Mouse (Mus musculus) midbrain, embryonic 11.5 days (tissue): ENCODE data around the gene Olfr462. TPM values are rescaled to one million over a fixed set of nuclear protein-coding genes. Genes with fewer than 3 reads are reported as not detected.
"Not testable (repeated sequence)": the region's sequence is repeated elsewhere in the genome, so short reads cannot be mapped to it uniquely, and the experiment has no call there.

ENCODE experiments used
- ATAC-seq: fragments of 200-750 bp; cut with Nextera tagmentation; 2 replicates; pipeline ENCODE4 v1.8.0; 2017; ENCODE audit warnings: moderate TSS enrichment, moderate library complexity; ENCODE audit not compliant: low FRiP score
- DNase-seq: peaks from one replicate; pipeline ENCODE4 v3.0.0; 2015; ENCODE audit warnings: low spot score; ENCODE audit errors: missing footprints
- H3K27ac ChIP-seq: fragments of 300-500 bp; sonication (generic); 2 replicates; pipeline ENCODE4 v1.5.1; 2014; ENCODE audit warnings: low read depth, low read length
- H3K27me3 ChIP-seq: fragments of 300-500 bp; sonication (generic); 2 replicates; pipeline ENCODE4 v1.6.1; 2014; ENCODE audit warnings: mild to moderate bottlenecking, low read length, moderate library complexity, mixed read lengths; ENCODE audit not compliant: control insufficient read depth, insufficient read depth
- H3K36me3 ChIP-seq: fragments of 300-500 bp; sonication (generic); 2 replicates; pipeline ENCODE4 v1.6.1; 2014; ENCODE audit warnings: mild to moderate bottlenecking, low read length, moderate library complexity, mixed read lengths; ENCODE audit not compliant: control insufficient read depth, insufficient read depth
- H3K4me1 ChIP-seq: fragments of 300-500 bp; sonication (generic); 2 replicates; pipeline ENCODE4 v1.6.1; 2014; ENCODE audit warnings: low read length; ENCODE audit not compliant: control insufficient read depth, insufficient read depth
- H3K4me2 ChIP-seq: fragments of 300-500 bp; sonication (generic); 2 replicates; pipeline ENCODE4 v1.6.1; 2014; ENCODE audit warnings: mild to moderate bottlenecking, moderate library complexity
- H3K4me3 ChIP-seq: fragments of 300-500 bp; sonication (generic); 2 replicates; pipeline ENCODE4 v1.5.1; 2014; ENCODE audit warnings: low read depth, low read length
- H3K9ac ChIP-seq: fragments of 300-500 bp; sonication (generic); 2 replicates; pipeline ENCODE4 v1.6.1; 2014; ENCODE audit warnings: low read length
- H3K9me3 ChIP-seq: fragments of 300-500 bp; sonication (generic); 2 replicates; pipeline ENCODE4 v1.6.1; 2016; ENCODE audit warnings: low read length; ENCODE audit not compliant: control insufficient read depth
- whole genome bisulfite sequencing: fragments of 180-500 bp; shearing (Covaris S2); extraction: QIAGEN DNeasy Blood & Tissue Kit; methylation state at CpG from one replicate; pipeline ENCODE4 v1.1.7; 2014; 5-methylcytosine and 5-hydroxymethylcytosine counted together
- polyA plus RNA-seq: library from polyadenylated mRNA; unstranded; fragments of >200 nt; fragmentation: Nextera tagmentation; extraction: Ambion mirVana; gene quantifications from 2 replicates; pipeline ENCODE4 v1.2.1, GENCODE M21; 2014

Gene Olfr462
- polyA plus RNA-seq, 1 experiment from 2014 or later = not detected

DNA sequence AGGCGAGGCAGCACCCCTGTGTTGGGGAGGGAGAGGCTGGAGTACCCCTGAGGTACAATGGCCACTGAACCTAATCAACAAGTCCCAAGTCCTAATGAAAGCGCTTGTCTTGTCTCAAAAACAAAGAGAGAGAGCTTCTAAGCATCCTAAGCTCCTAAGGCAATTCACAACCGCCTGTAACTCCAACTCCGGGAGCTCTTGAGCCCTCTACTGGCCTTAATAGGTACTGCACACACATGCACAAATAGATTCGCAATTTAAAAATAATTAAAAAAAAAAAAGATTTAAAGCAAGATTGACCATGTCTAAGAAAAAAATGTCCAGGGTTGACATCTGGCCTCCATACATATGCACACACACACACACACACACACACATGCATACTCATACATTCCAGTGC, 8.6 kb downstream of the Olfr462 start:
- 42% methylated on average over 5 of the region's 5 CpGs for WGBS
- peak; percentile 88 for DNase-seq

DNA sequence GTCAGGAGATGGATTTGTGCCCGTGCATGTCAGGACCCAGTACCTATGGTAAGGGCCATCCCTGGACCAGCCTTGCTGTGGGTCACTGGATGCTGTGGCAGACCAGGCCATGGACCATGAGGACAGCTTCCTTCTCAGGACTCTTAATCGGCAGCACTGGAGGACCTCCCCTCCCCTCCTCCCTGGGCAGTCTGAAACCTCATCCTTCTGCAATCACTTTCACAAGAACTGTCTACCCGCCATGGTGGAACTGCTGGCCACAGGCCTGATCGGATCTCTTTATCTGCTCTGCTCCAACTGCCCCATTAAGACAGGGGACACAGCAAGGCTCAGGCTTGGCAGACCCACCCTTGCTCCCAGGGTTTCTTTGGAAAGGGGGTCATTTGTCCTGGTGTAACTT, 10.4 kb downstream of the Olfr462 start:
- no peak for ATAC-seq
- Histone ChIP-seq H3K9me3 (no peaks in the 10 kb centered on the region), H3K4me2 (no peak overlapping the region), H3K9ac (no peak overlapping the region), H3K27me3 (no peaks in the 10 kb centered on the region), H3K4me3 (no peak overlapping the region), H3K27ac (no peak overlapping the region), H3K36me3 (no peaks in the 10 kb centered on the region), H3K4me1 (no peaks in the 10 kb centered on the region)
- WGBS = 75% methylated on average over 4 of the region's 4 CpGs
- no peak for DNase-seq

More for the DNA sequence above, 8.6 kb downstream of the Olfr462 start:
- Histone ChIP-seq H3K27me3 (no peaks in the 10 kb centered on the region), H3K9me3 (no peaks in the 10 kb centered on the region), H3K27ac (no peak overlapping the region), H3K4me2 (no peak overlapping the region), H3K36me3 (no peaks in the 10 kb centered on the region), H3K4me1 (no peaks in the 10 kb centered on the region), H3K9ac (no peak overlapping the region), H3K4me3 (no peak overlapping the region)
- no peak for ATAC-seq

DNA sequence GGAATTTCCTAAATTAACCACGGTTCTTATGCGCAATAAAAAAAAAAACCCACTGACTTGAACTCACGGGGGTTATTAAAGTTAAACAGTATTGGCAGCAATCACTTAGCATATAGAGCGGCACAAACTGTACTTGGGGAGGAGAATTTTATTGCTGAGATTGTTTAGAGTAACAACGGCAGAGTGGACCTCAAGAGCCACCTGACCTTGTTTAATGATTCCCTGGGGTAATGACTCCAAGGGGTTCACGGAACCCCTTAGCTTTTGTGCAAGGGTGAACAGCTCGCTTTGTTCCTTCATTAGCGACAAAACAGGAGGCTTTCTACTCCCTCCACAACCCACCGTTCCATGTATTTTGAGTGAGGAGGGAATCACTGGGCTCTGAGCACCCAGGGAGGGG, 12.2 kb downstream of the Olfr462 start:
- no peak overlapping the region for H3K9ac ChIP-seq
- no peaks in the 10 kb centered on the region for H3K9me3 ChIP-seq
- no peak overlapping the region for H3K4me2 ChIP-seq
- DNase-seq (no peak), ATAC-seq (no peak)
- no peaks in the 10 kb centered on the region for H3K4me1 ChIP-seq
- no peaks in the 10 kb centered on the region for H3K27me3 ChIP-seq
- no peak overlapping the region for H3K4me3 ChIP-seq
- no peaks in the 10 kb centered on the region for H3K36me3 ChIP-seq
- H3K27ac ChIP-seq = no peak overlapping the region
- WGBS = 83% methylated on average over 9 of the region's 9 CpGs

DNA sequence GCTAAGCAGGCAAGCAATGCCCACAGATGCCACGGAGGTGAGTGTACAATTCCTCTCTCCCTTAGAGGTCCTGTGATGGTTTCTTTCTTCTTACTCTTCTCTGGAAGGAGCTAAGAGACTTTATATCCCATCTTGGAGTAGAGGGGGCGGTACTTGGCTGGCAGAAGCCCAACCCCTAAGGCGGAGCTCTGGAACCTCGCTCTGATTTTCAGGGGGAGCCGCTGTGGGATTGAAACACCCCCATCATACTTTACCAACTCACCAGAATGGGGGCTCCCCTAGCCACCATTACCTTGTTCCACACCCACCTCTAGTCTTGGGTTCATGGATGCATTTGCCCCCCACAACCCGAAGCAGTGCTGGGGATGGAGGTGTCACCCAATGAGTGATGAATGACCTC, 16.6 kb downstream of the Olfr462 start, which contains the start of gene Epx:
Gene Epx, minus strand, starts transcription at position 101 of the 400 bp plus-strand sequence.
- 83% methylated on average over 6 of the region's 6 CpGs for WGBS
- ATAC-seq (no peak), DNase-seq (no peak)
- Histone ChIP-seq H3K9me3 (no peaks in the 10 kb centered on the region), H3K4me3 (no peak within 1 kb of the TSS), H3K4me2 (no peak within 1 kb of the TSS), H3K36me3 (no peaks in the 10 kb centered on the region), H3K4me1 (no peaks in the 10 kb centered on the region), H3K27me3 (no peaks in the 10 kb centered on the region), H3K27ac (no peak within 1 kb of the TSS), H3K9ac (no peak within 1 kb of the TSS)

DNA sequence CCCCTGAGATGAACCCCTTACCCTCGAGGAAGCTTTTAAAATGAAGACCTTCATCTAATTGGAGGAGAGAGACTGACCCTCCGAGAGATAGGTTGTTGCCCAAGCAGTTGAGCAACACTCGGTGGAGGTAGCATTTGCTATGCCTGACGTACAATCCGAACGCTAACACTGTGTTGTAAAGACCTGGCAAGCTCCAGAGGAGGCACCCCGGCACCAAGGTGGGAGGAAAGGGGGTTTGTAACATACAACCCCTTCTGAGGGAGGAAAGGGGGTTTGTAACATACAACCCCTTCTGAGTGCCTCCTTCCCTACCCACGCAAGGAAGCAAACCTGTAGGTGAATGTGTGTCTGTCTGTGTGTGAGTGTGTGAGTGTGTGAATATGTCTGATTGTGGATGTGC, 20.3 kb downstream of the Olfr462 start:
- 61% methylated on average over 8 of the region's 8 CpGs for WGBS
- Histone ChIP-seq H3K36me3 (no peaks in the 10 kb centered on the region), H3K27ac (no peak overlapping the region), H3K4me2 (no peak overlapping the region), H3K9ac (no peak overlapping the region), H3K27me3 (no peaks in the 10 kb centered on the region), H3K9me3 (no peaks in the 10 kb centered on the region), H3K4me3 (no peak overlapping the region), H3K4me1 (no peaks in the 10 kb centered on the region)
- DNase-seq = no peak
- ATAC-seq = no peak

DNA sequence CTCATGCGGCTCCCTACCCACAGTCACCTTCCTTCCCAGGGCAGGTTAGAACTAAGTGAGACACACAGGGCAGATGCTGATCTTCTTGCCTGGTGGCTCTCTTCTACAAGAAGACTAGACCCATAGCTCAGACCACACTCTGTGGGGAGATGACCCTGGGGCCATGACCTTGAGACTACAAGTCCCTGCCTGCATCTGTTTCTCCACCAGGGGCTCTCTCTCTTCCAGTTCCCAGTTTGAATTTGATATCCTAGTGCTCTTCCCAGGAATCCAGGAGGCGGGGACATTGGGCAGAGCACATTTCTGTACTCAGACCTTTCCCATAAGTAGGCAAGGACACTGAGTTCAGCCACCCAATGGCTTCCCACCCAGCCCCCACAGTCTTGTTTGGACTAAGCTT, 22.0 kb downstream of the Olfr462 start:
- H3K9ac ChIP-seq = no peak overlapping the region
- no peaks in the 10 kb centered on the region for H3K9me3 ChIP-seq
- H3K4me3 ChIP-seq = no peak overlapping the region
- no peaks in the 10 kb centered on the region for H3K4me1 ChIP-seq
- H3K27me3 ChIP-seq = no peaks in the 10 kb centered on the region
- H3K27ac ChIP-seq = no peak overlapping the region
- DNase-seq (no peak), ATAC-seq (no peak)
- no peak overlapping the region for H3K4me2 ChIP-seq
- WGBS = 83% methylated on average over 2 of the region's 2 CpGs
- no peaks in the 10 kb centered on the region for H3K36me3 ChIP-seq

DNA sequence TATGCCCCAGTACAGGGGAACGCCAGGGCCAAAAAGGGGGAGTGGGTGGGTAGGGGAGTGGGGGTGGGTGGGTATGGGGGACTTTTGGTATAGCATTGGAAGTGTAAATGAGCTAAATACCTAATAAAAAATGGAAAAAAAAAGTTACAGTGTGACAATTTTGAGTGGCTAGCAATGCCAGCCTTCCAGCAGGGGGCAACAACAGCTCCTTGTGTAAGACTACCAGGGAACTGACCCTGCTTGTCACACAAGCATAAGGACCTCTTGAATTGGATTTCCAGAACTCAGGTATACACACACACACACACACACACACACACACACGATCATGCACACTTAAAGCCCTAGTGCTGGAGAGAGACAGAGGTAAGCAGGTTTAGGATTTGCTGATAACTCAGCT, 25.2 kb downstream of the Olfr462 start:
- 88% methylated on average over 1 of the region's 2 CpGs for WGBS
- not testable (repeated sequence) for ATAC-seq, H3K27ac ChIP-seq, H3K36me3 ChIP-seq, DNase-seq, H3K4me2 ChIP-seq, H3K9me3 ChIP-seq, H3K9ac ChIP-seq, H3K4me3 ChIP-seq, H3K27me3 ChIP-seq, H3K4me1 ChIP-seq

DNA sequence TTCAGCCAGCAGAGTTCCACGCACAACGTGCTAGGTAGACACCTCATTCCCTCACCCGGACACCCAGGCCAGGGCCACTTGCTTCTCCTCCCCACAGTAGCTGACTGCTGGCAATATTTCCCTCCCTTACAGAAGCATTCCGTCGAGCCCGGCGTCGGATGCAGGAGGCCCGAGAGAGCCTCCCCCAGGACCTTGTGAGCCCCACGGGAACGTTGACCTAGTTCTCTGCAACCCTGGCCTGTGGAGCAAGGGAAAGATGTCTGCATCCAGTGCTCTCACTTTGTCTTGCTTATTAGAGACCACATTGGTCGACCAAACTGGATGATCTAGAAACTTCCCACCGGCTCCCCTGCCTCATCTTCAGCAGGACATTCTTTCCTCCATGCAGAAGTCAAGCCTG, 29.3 kb downstream of the Olfr462 start:
- H3K27me3 ChIP-seq = no peaks in the 10 kb centered on the region
- no peak overlapping the region for H3K27ac ChIP-seq
- DNase-seq (no peak), ATAC-seq (no peak)
- no peak overlapping the region for H3K4me3 ChIP-seq
- 0 out of 2 replicates have a peak, but pooled peaks cover 2% of the 10 kb centered on the region for H3K36me3 ChIP-seq
- H3K4me2 ChIP-seq = no peak overlapping the region
- no peak overlapping the region for H3K9ac ChIP-seq
- H3K9me3 ChIP-seq = no peaks in the 10 kb centered on the region
- no peaks in the 10 kb centered on the region for H3K4me1 ChIP-seq
- WGBS = 91% methylated on average over 13 of the region's 13 CpGs

DNA sequence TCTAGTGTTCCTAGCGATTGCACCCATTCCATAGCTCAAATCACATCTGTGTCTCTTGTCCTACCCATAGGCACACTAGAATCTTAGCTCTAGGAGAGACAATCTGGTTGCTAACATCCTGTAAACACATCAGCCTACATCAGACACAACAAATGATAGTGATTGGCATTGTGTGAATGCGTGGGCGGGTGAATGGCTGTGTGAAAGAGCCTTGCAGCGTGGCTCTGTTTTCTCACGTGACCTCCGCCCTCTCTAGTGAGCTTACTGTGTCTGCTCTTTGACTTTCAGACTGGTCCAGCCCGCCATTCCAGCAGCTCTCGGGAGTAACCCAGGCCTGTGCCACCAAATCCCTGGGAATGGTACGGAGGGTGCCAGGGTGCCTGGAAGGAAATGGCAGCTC, 31.6 kb downstream of the Olfr462 start:
- no peak overlapping the region for H3K4me2 ChIP-seq
- no peaks in the 10 kb centered on the region for H3K27me3 ChIP-seq
- no peak for ATAC-seq
- no peaks in the 10 kb centered on the region for H3K4me1 ChIP-seq
- 72% methylated on average over 9 of the region's 9 CpGs for WGBS
- H3K9ac ChIP-seq = no peak overlapping the region
- no peaks in the 10 kb centered on the region for H3K9me3 ChIP-seq
- no peak overlapping the region for H3K27ac ChIP-seq
- DNase-seq = no peak
- H3K4me3 ChIP-seq = no peak overlapping the region
- H3K36me3 ChIP-seq = 0 out of 2 replicates have a peak, but pooled peaks cover 5% of the 10 kb centered on the region

DNA sequence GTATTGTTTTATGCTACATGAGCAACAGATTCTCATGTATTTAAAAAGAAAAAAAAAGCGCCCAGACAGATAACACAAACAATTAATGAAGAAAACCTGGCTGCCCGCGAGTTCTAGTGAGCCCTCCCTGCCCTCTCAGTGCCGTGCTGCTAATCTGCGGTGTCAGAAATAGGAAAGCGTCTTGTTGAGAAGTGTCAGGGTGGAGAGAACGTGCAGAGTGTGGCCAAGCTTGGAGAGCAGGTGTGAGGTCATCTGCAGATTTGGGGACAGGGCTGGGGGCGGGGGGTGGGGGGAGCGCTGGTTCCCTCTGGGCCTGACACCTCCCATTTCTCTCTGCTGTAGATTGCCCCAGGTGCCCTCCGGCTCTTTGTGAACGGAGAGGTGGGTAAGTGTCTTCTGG, 32.8 kb downstream of the Olfr462 start:
- H3K9ac ChIP-seq = no peak overlapping the region
- H3K27ac ChIP-seq = no peak overlapping the region
- ATAC-seq (no peak), DNase-seq (no peak)
- H3K4me1 ChIP-seq = no peaks in the 10 kb centered on the region
- H3K4me3 ChIP-seq = no peak overlapping the region
- no peaks in the 10 kb centered on the region for H3K27me3 ChIP-seq
- no peak overlapping the region for H3K4me2 ChIP-seq
- 0 out of 2 replicates have a peak, but pooled peaks cover 5% of the 10 kb centered on the region for H3K36me3 ChIP-seq
- H3K9me3 ChIP-seq = no peaks in the 10 kb centered on the region
- WGBS = 91% methylated on average over 11 of the region's 11 CpGs
